Mouse (Mus musculus): ENCODE measurements around the gene Slc24a5. TPM values are rescaled to one million over a fixed set of nuclear protein-coding genes. Genes with fewer than 3 reads are reported as not detected.

The Slc24a5 gene
- total RNA-seq, 2 experiments from 2014 or later = 1.1 to 1.3 TPM

DNA sequence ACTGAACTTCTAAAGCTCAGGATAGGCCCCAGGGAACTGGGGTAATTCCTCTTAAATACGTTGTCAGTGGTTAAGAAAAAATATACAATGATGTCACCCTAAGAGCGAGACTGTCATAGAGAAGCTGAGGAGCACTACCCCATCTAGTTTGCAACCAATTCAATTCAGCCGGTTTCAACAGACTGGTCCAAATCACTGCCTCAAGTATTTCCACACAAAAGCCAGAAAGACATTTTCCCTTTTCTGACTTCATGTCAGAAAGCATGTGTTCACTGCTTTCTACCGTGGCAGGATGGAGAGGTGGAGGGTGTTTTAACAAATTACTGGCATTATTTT lies 54.3 kb downstream of the Slc24a5 start:
- DNase-seq = no peak

DNA sequence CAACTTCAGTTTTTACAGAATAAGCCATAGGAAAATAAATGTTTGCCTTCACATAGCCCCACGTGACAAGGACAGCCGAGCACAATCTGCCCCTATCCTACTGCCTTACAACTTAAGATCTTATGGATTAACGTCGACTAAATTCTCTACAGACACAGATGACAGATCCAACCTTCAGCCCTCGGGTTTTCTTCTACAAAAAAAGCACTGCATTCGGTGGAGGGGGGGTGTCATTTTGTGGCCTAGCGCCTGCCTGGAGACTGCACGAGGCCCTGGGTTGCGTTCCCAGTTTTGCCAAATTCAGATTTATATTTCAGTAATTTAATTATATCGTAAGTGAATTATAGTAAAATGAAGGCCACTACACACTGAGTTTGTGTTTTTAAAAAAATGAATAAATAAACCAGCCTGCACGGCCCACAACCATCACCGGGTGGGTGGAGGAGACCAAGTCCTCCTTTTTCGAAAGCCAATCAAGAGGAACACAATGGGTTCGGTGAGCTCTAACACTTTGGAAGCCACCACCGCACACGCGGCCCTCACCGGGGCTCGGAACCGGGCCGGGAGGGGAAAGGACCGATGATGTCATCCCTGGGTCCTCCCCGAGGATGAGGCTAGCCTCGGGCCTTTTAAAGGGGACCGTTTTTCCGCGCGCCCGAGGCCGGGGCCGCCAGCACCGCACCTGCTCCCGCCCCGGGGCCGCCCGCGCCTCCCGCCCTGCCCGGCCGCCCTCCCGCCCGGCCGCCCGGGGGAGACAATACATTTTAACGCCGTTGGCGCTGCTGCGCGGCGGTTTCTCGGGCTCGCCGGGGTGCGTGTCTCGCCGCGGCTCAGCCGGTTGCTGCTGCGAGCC lies 54.9 kb downstream of the Slc24a5 start:
- DNase-seq = peak; percentile 63 to 72

DNA sequence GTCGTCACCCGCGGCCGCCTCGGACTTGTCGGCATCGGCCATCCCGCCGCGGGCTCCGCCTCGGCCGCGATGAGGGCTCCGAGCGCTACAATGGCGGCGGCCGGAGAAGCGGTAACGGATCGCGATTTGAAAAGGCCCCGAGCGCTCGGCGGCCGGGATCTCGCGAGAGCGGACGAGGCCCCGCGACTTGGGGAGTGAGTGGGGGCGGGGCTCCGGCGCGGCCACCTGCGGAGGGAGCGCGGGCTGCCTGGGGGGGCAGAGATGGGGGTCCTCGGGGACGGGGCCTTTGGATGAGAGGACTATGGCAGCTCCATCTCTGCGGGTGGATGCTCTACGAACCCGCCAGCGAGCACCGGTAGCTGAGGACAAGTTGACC lies 55.5 kb downstream of the Slc24a5 start, which contains the start of gene Myef2:
Gene Myef2, minus strand, starts transcription at position 185 of the 376 bp plus-strand sequence.
- DNase-seq = peak in 1 of 2 experiments; percentile 77

DNA sequence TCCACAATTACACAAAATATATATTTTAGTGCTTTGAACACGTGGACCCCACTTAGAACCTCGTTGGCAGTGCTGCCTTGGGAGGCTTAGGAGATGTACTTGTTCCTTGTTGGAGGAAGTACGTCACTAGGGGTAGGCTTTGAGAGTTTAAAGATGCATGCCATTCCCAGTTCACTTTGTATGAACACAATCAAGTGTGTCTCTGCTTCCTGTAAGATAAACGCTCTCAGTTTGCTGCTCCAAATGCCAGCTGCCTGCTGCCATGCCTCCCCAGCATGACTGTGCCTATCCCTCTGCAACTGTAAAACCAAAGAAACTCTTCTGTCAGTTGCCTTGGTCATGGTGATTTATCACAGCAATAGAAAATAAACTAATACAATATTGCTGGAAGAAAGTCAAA lies 57.9 kb downstream of the Slc24a5 start:
- no peak for DNase-seq

DNA sequence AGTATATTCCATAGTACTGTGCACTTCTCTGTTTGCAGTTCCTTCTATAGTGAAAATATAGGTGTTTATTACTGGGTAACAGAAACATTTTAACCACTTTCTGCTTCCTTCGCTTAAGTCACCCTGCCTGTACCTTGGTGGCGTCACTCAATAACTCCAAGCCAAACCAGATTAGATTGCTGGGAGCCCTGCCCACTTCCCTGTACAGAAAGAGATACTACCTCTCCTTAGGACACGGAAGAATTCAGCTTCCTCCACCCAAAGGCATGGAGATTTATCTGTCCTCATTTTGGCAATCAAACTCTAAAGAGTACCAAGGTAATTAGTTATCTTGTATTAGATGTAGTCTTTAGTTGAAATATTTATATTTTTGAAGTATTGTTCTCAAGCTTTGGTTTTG lies 58.9 kb downstream of the Slc24a5 start:
- no peak for DNase-seq

DNA sequence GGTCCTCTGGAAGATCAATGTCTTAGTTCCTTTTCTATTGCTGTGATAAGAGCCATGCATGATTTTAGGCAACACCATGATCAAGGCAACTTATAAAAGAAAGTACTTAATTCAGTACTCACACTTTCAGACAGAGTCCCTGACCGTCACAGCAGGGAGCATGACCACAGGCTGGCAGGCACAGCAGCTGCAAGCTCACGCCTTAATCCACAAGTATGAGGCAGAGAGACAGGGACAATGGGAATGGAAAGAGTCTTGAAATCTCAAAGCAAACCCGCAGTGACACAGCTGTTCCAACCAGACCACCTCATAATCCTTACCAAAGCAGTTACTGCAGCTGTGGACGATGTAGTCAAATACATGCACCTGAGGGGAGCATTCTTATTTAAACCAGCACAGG lies 66.2 kb downstream of the Slc24a5 start:
- DNase-seq = no peak

DNA sequence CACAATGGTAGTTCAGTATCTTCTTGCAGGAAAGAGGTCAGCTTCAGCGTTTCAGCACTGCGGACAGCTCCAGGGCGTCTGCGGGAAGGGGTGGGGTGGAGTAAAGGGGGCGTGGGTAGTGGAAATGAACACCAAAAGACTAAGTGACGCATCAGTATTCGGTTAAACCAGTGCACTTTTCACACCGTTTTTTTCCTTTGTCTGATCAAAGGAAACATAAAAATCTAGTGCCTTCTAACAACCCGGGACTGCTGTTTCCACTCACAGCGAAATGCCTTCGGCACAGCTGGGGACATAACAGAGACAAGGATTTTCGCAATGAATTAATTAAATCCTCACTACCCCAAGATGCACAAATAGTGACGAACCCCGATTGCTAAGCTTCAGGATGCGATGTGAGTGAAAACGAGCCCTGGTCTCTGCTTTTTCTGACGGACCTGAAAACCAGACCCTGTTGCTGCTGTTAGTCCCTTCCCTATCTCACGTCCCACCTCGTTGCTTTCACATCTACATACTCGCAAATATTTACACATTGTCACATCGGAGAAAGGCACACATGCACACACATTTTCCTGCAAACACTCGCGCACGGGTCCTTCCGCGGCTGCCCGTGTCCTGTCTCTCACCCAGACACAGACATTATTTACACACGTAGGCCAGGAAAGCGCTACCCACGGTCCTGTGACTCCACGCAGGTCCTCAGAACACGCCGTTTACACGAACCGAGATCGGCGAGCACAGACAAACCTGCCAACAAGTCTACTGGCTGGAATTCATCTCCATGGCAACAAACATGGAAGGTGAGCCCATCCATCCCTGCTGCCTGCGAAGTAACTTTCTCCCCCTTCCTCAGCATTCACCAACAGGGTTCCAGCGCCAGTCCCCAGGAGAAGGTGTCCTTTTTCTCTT lies 68.2 kb downstream of the Slc24a5 start, which contains the start of gene Ctxn2:
Gene Ctxn2, plus strand, starts transcription at position 790 of the 909 bp plus-strand sequence.
- DNase-seq = peak; percentile 57 to 60

DNA sequence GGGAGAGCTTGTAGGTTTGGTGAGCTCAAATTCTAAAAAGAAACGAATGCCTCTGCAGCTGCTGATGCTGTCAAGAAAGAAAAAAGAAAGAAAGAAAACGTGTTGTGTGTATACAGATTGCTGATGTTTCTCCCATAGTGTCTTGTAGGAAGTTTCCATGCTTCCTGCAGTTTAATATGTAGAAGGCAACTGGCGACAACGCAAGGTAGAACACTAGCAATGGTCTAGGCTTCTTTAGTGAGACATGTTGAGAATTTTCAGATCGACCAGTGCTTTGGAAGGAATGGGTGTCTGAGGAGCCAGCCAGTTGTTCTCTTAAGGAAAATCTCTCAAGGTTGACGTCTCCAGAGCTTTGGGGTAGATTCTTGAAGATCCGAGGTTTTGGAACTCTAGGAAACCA lies 68.9 kb downstream of the Slc24a5 start:
- no peak for DNase-seq

Other genes starting within 250 kb of the Slc24a5 start
- gene Myef2, start 55.5 kb downstream of the Slc24a5 start, total RNA-seq (2021) = 100 to 1,000 TPM; 101 to 107 TPM
- gene Ctxn2, start 68.6 kb downstream of the Slc24a5 start, total RNA-seq (2021) = 10 to 100 TPM; 11.7 to 14.9 TPM
- gene Slc12a1, start 84.4 kb downstream of the Slc24a5 start, total RNA-seq (2021) = under 1 TPM in 1 of 2 experiments, not detected in 1; 0.17 TPM
- gene Dut, start 179.1 kb downstream of the Slc24a5 start, total RNA-seq (2021) = 10 to 100 TPM; 28.8 to 32.2 TPM

Data from layer of hippocampus, postnatal 36 days (tissue).